Mouse (Mus musculus) activated CD4-positive, CD25-positive, alpha-beta regulatory T cell (primary cell): ENCODE results near the gene Ccr10. TPM values are rescaled to one million over a fixed set of nuclear protein-coding genes. Genes with fewer than 3 reads are reported as not detected.

Experiments used
- polyA plus RNA-seq, 2 experiments: library from polyadenylated mRNA; unstranded; fragments of 100-300 nt; shearing (Covaris generic); gene quantifications; one replicate each; pipeline ENCODE4 v1.2.1; 2017

Gene Ccr10
- polyA plus RNA-seq: 10 to 100 TPM in 1 of 2 experiments, under 1 TPM in 1; 0.92 to 15.6 TPM

DNA sequence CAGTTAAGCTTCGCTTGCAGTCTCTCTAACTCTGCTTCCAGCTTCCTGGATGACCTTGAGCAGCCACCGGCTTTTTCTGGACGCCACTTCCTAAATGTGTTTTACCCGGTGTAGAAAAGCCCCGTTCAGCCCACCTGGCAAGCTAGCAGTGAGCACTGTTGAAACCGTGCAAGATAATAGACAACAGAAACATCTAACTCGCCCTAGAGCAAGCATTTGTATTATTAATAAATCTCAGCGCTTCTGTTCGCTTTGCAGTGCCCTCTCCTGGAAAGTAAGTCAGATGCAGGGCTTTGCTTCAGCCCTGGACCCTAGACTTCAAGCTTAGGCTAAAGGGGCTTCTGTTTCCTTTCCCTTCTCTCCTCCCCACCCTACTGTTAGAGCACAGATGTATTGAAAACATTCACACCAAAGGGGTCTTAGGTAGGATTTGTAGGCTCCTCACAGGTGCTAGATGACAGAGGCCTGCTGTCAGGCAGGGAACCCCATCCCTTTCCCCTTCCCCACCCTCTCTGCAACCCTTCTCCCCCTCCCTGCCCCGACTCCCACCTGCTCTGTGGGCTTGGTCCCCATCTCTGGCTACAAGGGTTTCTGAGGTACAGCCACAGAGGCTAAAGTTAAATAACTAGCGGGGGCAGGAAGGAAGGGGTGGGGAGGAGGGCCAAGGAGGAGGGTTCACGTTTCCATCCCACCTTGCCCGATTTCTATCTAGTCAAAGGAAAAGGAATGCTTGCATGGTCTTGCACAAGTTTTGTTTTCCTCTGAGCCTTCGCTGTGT, at the start of gene Ccr10:
TSS of gene Ccr10 (minus strand) at position 593 of the 778 bp plus-strand sequence.

DNA sequence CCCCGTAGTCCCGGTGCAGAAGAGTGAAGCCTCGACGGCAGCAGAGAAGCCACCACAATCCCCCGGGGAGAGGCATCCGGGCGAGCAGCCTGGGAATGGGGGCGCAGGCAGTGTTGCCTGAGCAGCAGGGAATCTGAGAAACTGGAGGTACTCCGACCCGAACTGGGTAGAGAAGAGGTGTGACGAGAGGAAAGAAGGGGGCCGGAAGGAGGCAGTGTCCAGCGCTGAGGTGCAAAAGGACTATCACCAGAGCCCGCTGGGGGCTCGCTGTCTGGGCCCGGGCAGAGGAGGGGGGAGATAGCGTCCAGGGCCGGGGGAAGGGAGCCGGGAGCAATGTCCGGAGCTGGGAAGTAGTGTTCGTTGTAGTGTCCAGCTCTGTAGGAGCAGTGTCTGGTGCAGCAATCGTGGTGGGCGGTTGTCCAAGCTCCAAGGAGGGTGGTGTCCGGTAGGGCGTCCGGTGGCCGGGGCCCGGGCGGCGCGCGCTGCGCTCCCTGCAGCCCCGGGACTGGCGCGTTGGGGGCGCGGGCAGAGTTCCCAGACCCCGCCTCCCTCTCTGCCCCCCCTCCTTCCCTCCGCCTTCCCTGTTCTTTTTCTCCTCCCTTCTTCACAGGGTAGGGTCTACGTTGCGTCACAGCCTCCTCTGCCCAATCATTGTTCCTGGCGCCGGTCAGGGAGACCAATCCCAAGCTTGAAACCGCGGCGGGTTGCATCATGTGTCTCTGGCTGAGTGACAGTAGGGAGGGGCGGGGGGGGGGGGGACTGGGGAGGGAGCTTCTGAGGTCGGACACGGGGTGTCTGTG, 4.2 kb downstream of the Ccr10 start, which contains the start of gene Plekhh3:
TSS of gene Plekhh3 (minus strand) at position 541 of the 800 bp plus-strand sequence.

DNA sequence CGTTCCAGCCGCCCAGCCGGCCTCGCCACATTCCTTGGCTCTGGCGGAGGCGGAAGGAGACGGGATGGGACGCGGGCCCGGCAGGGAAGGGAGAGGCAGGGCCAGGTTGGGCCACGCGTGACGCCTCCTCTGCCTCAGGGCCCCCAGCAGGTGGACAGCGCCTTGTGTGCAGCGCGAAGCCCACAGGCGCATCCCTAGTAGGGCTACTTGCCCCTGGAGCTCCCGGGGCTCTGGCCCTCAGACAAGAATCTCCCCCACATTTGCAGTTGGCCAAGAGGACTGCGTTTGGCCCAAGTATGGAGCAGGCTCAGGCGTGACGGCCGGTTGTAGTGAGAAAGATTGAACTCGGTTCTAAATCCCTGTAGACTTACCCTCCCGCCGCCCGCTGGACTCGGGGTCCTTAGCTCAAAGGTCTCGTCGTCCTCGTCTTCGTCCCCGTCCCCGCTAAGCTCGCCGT, 4.9 kb downstream of the Ccr10 start, which contains the start of gene Cntnap1:
TSS of gene Cntnap1 (plus strand) at position 170 of the 457 bp plus-strand sequence.

GRCm38 (mm10) chr11:101155728-101156371, 19.4 kb downstream of the Ccr10 start, which contains the start of gene Tubg2:
Gene Tubg2, plus strand, starts transcription at chr11:101155907.

Other genes starting within 250 kb of the Ccr10 start
- 100 to 1,000 TPM; 167 to 244 TPM for gene Stat3, start 235.9 kb downstream of the Ccr10 start, polyA plus RNA-seq
- gene Cavin1, start 204.6 kb downstream of the Ccr10 start, polyA plus RNA-seq: not detected
- gene Atp6v0a1, start 166.0 kb downstream of the Ccr10 start, polyA plus RNA-seq: 10 to 100 TPM in 1 of 2 experiments, 1 to 10 TPM in 1; 6.1 to 13.6 TPM
- gene Naglu, start 105.4 kb downstream of the Ccr10 start, polyA plus RNA-seq: 10 to 100 TPM; 18.9 to 25.9 TPM
- gene Hsd17b1, start 97.0 kb downstream of the Ccr10 start, polyA plus RNA-seq: under 1 TPM in 1 of 2 experiments, not detected in 1; 0.52 TPM
- 10 to 100 TPM; 32.3 to 36.4 TPM for gene Coasy, start 92.9 kb downstream of the Ccr10 start, polyA plus RNA-seq
- 10 to 100 TPM; 90.2 to 93.1 TPM for gene Mlx, start 88.2 kb downstream of the Ccr10 start, polyA plus RNA-seq
- 1 to 10 TPM; 7.1 to 8.4 TPM for gene Psmc3ip, start 80.0 kb downstream of the Ccr10 start, polyA plus RNA-seq
- gene Retreg3, start 55.5 kb downstream of the Ccr10 start, polyA plus RNA-seq: 10 to 100 TPM; 61.6 to 75.9 TPM
- gene Tubg1, start 55.5 kb downstream of the Ccr10 start, polyA plus RNA-seq: 10 to 100 TPM; 31.0 to 43.3 TPM
- gene Tubg2, start 19.5 kb downstream of the Ccr10 start, polyA plus RNA-seq: 1 to 10 TPM in 1 of 2 experiments, under 1 TPM in 1; 0.48 to 2.5 TPM
- under 1 TPM; 0.17 to 0.28 TPM for gene Cntnap1, start 4.9 kb downstream of the Ccr10 start, polyA plus RNA-seq
- gene Plekhh3, start 4.1 kb downstream of the Ccr10 start, polyA plus RNA-seq: 1 to 10 TPM in 1 of 2 experiments, under 1 TPM in 1; 0.61 to 1.3 TPM
- gene Ezh1, start 51.0 kb upstream of the Ccr10 start, polyA plus RNA-seq: 10 to 100 TPM; 43.0 to 68.3 TPM
- under 1 TPM; 0.41 to 0.55 TPM for gene Ramp2, start 70.6 kb upstream of the Ccr10 start, polyA plus RNA-seq
- gene Vps25, start 78.3 kb upstream of the Ccr10 start, polyA plus RNA-seq: 100 to 1,000 TPM; 156 to 177 TPM
- 1 to 10 TPM; 1.3 to 5.1 TPM for gene Wnk4, start 85.1 kb upstream of the Ccr10 start, polyA plus RNA-seq
- gene Cntd1, start 103.6 kb upstream of the Ccr10 start, polyA plus RNA-seq: 1 to 10 TPM in 1 of 2 experiments, under 1 TPM in 1; 0.41 to 1.2 TPM
- gene Coa3, start 103.7 kb upstream of the Ccr10 start, polyA plus RNA-seq: 100 to 1,000 TPM; 101 to 118 TPM
- gene Becn1, start 126.8 kb upstream of the Ccr10 start, polyA plus RNA-seq: 100 to 1,000 TPM; 223 to 228 TPM
- 100 to 1,000 TPM; 157 to 201 TPM for gene Psme3, start 140.8 kb upstream of the Ccr10 start, polyA plus RNA-seq
- gene Aoc2, start 149.6 kb upstream of the Ccr10 start, polyA plus RNA-seq: 1 to 10 TPM; 1.8 to 2.4 TPM
- not detected for gene Aoc3, start 155.2 kb upstream of the Ccr10 start, polyA plus RNA-seq
- gene G6pc, start 192.1 kb upstream of the Ccr10 start, polyA plus RNA-seq: not detected
- gene Aarsd1, start 242.2 kb upstream of the Ccr10 start, polyA plus RNA-seq: 10 to 100 TPM; 33.3 to 40.7 TPM
- 1 to 10 TPM; 3.0 to 3.5 TPM for gene Gm27029, start 249.4 kb upstream of the Ccr10 start, polyA plus RNA-seq
- 10 to 100 TPM; 17.1 to 29.7 TPM for gene Rundc1, start 249.6 kb upstream of the Ccr10 start, polyA plus RNA-seq
- gene Ptges3l, start 249.9 kb upstream of the Ccr10 start, polyA plus RNA-seq: 1 to 10 TPM; 4.2 to 4.6 TPM